Mouse (Mus musculus): ENCODE data around the gene Zim1. TPM values are rescaled to one million over a fixed set of nuclear protein-coding genes. Genes with fewer than 3 reads are reported as not detected.

Gene Zim1
- polyA plus RNA-seq, 1 experiment from 2014 or later: 3.2 TPM

DNA sequence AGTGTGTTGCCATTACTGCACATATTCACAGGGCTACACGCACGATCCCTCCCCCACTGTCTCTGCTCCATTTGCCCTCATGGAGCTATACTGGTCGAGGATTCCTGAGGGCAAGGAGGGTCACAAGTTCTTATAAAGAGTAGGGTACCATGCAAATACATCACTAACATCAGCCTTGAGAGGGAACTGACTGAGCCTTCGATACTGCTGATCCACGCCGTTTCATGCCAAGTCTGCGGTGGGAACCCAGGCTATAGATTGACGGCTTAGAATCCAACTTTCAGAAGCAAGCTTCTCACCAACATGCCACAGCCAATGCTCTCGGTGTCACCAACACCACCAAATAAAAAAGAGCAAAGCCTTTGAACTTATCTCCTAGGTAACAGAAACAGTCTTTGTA is 45.7 kb downstream of the Zim1 start:
- Histone ChIP-seq H3K4me3 (ENCODE audit: low read depth, low read length) (no peak overlapping the region), H3K27ac (ENCODE audit: low read depth) (no peak overlapping the region), H3K27me3 (ENCODE audit: insufficient read depth, low read length) (no peaks in the 10 kb centered on the region), H3K9me3 (ENCODE audit: low read depth, low read length) (no peaks in the 10 kb centered on the region), H3K36me3 (ENCODE audit: insufficient read depth) (no peaks in the 10 kb centered on the region), H3K9ac (no peak overlapping the region), H3K4me1 (ENCODE audit: insufficient read depth) (no peaks in the 10 kb centered on the region), H3K4me2 (no peak overlapping the region)
- TF ChIP-seq CTCF (IDR thresholded peaks at IDR 0.05; ENCODE audit: low read depth): no peak
- WGBS: 87% methylated on average over 9 of the region's 9 CpGs
- no peak for DNase-seq
- no peak for ATAC-seq (ENCODE audit: insufficient read depth)

DNA sequence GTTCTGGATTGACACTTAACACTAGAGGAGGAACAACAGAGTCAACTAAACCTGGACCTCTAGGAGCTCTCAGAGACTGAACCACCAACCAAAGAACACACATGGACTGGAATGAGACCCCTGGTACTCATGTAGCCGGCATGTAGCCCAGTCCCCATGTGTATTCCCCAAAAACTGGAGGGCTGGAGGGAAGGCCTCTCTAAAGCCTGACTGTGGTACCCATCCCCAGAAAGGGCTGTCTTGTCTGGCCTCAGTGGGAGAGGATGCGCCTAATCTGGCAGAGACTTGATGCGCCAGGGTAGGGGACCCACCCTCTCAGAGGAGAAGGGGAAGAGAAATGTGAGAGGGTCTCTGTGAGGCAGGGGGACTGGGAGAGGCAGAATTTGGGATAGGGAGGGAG is 50.4 kb downstream of the Zim1 start:
- Histone ChIP-seq H3K4me1 (ENCODE audit: insufficient read depth) (no peaks in the 10 kb centered on the region), H3K27ac (ENCODE audit: low read depth) (no peak overlapping the region), H3K9ac (no peak overlapping the region), H3K4me2 (no peak overlapping the region), H3K9me3 (ENCODE audit: low read depth, low read length) (no peaks in the 10 kb centered on the region), H3K4me3 (ENCODE audit: low read depth, low read length) (no peak overlapping the region), H3K36me3 (ENCODE audit: insufficient read depth) (no peaks in the 10 kb centered on the region), H3K27me3 (ENCODE audit: insufficient read depth, low read length) (no peaks in the 10 kb centered on the region)
- TF ChIP-seq CTCF (IDR thresholded peaks at IDR 0.05; ENCODE audit: low read depth): no peak
- no peak for ATAC-seq (ENCODE audit: insufficient read depth)
- 85% methylated on average over 3 of the region's 3 CpGs for WGBS
- DNase-seq: no peak

DNA sequence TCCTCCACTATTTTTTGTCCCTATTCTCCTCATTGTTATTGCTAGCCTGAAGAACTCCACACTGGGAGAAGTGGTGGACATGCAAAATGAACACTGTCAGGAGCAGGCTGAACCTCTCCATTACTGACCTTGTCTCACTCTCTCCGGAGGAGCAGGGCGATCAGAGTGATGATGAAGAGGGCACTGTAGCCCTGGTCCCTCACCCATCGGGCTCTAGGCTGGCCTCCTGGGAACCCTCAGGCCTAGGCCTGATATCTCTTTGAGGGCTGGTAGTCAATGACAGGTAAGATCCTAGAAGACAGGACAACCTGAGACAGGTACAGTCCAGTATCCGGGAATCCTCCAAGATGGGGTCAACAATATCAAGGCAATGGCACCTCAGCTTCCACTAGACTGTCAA is 58.2 kb downstream of the Zim1 start:
- Histone ChIP-seq H3K4me1 (ENCODE audit: insufficient read depth) (no peaks in the 10 kb centered on the region), H3K27ac (ENCODE audit: low read depth) (no peak overlapping the region), H3K9ac (no peak overlapping the region), H3K4me2 (no peak overlapping the region), H3K36me3 (ENCODE audit: insufficient read depth) (no peaks in the 10 kb centered on the region), H3K27me3 (ENCODE audit: insufficient read depth, low read length) (no peaks in the 10 kb centered on the region), H3K4me3 (ENCODE audit: low read depth, low read length) (no peak overlapping the region), H3K9me3 (ENCODE audit: low read depth, low read length) (no peaks in the 10 kb centered on the region; the same call in 1 of the 2 replicates)
- no peak for TF ChIP-seq CTCF (IDR thresholded peaks at IDR 0.05; ENCODE audit: low read depth)
- DNase-seq (no peak), ATAC-seq (ENCODE audit: insufficient read depth) (no peak)
- WGBS: 85% methylated on average over 4 of the region's 4 CpGs

DNA sequence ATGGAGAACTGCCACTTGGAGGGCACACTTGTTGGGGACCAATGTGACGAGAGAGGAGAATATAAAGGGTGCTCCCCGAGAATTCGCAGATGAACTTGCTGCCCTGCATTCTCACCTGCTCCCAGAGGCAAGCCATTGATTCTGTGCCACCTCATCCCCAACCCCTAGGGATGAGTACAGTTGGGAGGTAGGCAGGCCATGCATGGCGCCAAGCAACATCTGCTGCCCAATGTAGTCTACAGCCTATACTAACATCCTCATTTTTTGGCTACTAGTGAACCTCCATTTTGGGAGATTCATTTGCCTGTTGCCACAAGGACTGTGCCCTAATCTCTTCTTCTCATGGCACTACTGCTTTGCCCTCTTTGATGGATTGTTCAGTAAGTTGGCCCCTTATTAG is 59.5 kb downstream of the Zim1 start:
- 90% methylated on average over 4 of the region's 4 CpGs for WGBS
- Histone ChIP-seq H3K27me3 (ENCODE audit: insufficient read depth, low read length) (no peaks in the 10 kb centered on the region), H3K4me2 (no peak overlapping the region), H3K36me3 (ENCODE audit: insufficient read depth) (no peaks in the 10 kb centered on the region), H3K9ac (no peak overlapping the region), H3K4me3 (ENCODE audit: low read depth, low read length) (no peak overlapping the region), H3K9me3 (ENCODE audit: low read depth, low read length) (no peaks in the 10 kb centered on the region; the same call in 1 of the 2 replicates), H3K4me1 (ENCODE audit: insufficient read depth) (no peaks in the 10 kb centered on the region), H3K27ac (ENCODE audit: low read depth) (no peak overlapping the region)
- ATAC-seq (ENCODE audit: insufficient read depth): no peak
- no peak for TF ChIP-seq CTCF (IDR thresholded peaks at IDR 0.05; ENCODE audit: low read depth)
- DNase-seq: no peak

DNA sequence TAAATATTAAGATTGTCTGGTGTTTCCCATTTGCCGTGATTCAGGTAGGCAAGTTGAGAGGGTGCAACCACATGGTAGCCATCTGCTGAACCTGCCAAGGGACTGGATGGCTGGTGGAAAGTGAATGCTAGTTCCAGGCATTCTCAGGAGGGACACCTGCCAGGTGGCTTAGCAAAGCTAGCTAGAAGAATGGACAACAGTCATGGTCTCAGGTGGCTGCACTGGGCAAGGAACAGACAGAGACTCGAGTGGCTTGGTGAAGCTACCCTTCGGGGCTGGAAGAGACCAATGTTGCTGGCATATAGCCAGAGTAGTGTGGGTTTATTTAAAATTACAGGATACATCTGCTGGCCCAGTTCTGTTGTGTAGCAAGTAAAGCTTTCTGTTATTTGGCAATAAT is 60.4 kb downstream of the Zim1 start:
- 63% methylated on average over 3 of the region's 3 CpGs for WGBS
- H3K27ac ChIP-seq (ENCODE audit: low read depth): no peak overlapping the region

More for the DNA sequence above, 60.4 kb downstream of the Zim1 start:
- Histone ChIP-seq H3K36me3 (ENCODE audit: insufficient read depth) (no peaks in the 10 kb centered on the region), H3K27me3 (ENCODE audit: insufficient read depth, low read length) (no peaks in the 10 kb centered on the region), H3K9ac (no peak overlapping the region), H3K4me3 (ENCODE audit: low read depth, low read length) (no peak overlapping the region), H3K9me3 (ENCODE audit: low read depth, low read length) (no peaks in the 10 kb centered on the region; the same call in 1 of the 2 replicates), H3K4me1 (ENCODE audit: insufficient read depth) (no peaks in the 10 kb centered on the region), H3K4me2 (no peak overlapping the region)
- DNase-seq (peak; percentile 2), ATAC-seq (ENCODE audit: insufficient read depth) (no peak)
- no peak for TF ChIP-seq CTCF (IDR thresholded peaks at IDR 0.05; ENCODE audit: low read depth)

Other genes with a start within 250 kb of the Zim1 start
- gene Olfr1336, start 240.3 kb downstream of the Zim1 start, polyA plus RNA-seq (2014; fragmentation: Nextera tagmentation; extraction: Ambion mirVana): not detected in 2 replicates
- not detected in 2 replicates for gene Olfr1346, start 229.3 kb downstream of the Zim1 start, polyA plus RNA-seq (2014; fragmentation: Nextera tagmentation; extraction: Ambion mirVana)
- not detected in 2 replicates for gene Olfr5, start 209.5 kb downstream of the Zim1 start, polyA plus RNA-seq (2014; fragmentation: Nextera tagmentation; extraction: Ambion mirVana)
- gene Olfr1347, start 196.7 kb downstream of the Zim1 start, polyA plus RNA-seq (2014; fragmentation: Nextera tagmentation; extraction: Ambion mirVana): not detected in 2 replicates
- gene Olfr1348, start 187.7 kb downstream of the Zim1 start, polyA plus RNA-seq (2014; fragmentation: Nextera tagmentation; extraction: Ambion mirVana): not detected in 2 replicates
- gene Olfr1349, start 173.5 kb downstream of the Zim1 start, polyA plus RNA-seq (2014; fragmentation: Nextera tagmentation; extraction: Ambion mirVana): not detected in 2 replicates
- not detected in 2 replicates for gene Olfr1350, start 131.6 kb downstream of the Zim1 start, polyA plus RNA-seq (2014; fragmentation: Nextera tagmentation; extraction: Ambion mirVana)
- gene Peg3, start 34.0 kb upstream of the Zim1 start, polyA plus RNA-seq (2014; fragmentation: Nextera tagmentation; extraction: Ambion mirVana): 173 and 179 TPM in 2 replicates
- gene Usp29, start 34.1 kb upstream of the Zim1 start, polyA plus RNA-seq (2014; fragmentation: Nextera tagmentation; extraction: Ambion mirVana): 5.8 and 6.2 TPM in 2 replicates